Mouse (Mus musculus) left cerebral cortex, adult 11 months (tissue): ENCODE results near the gene Tbx21.

Experiments
- DNase-seq: peaks from one replicate; pipeline ENCODE4 v3.0.0; 2022; ENCODE audit warnings: low spot score

Tbx21 gene

GRCm38 (mm10) chr11:97114671-97115601 lies at the start of gene Tbx21:
TSS of gene Tbx21 (minus strand) at chr11:97115331.
- DNase-seq: no peak

- DNase-seq: no peak
Observed at GRCm38 (mm10) chr11:97160341-97160740, 45.2 kb upstream of the Tbx21 start.

GRCm38 (mm10) chr11:97156999-97157398 lies 41.9 kb upstream of the Tbx21 start:
- DNase-seq: no peak

GRCm38 (mm10) chr11:97152662-97153287 lies 37.6 kb upstream of the Tbx21 start:
- DNase-seq: no peak

GRCm38 (mm10) chr11:97152023-97152426 lies 36.9 kb upstream of the Tbx21 start:
- no peak for DNase-seq

GRCm38 (mm10) chr11:97151343-97151801 lies 36.2 kb upstream of the Tbx21 start, which contains the start of gene Tbkbp1:
TSS of gene Tbkbp1 (minus strand) at chr11:97151495.
- DNase-seq: no peak

- DNase-seq: peak; percentile 47
Observed at GRCm38 (mm10) chr11:97150411-97151330, 35.5 kb upstream of the Tbx21 start.

- no peak for DNase-seq
Observed at GRCm38 (mm10) chr11:97149995-97150410, 34.9 kb upstream of the Tbx21 start.

GRCm38 (mm10) chr11:97149026-97149425 lies 33.9 kb upstream of the Tbx21 start:
- DNase-seq: no peak

GRCm38 (mm10) chr11:97148591-97148990 lies 33.5 kb upstream of the Tbx21 start:
- DNase-seq: no peak

- DNase-seq: no peak
Observed at GRCm38 (mm10) chr11:97147333-97147732, 32.2 kb upstream of the Tbx21 start.

GRCm38 (mm10) chr11:97146724-97147123 lies 31.6 kb upstream of the Tbx21 start:
- DNase-seq: peak; percentile 58

GRCm38 (mm10) chr11:97145951-97146350 lies 30.8 kb upstream of the Tbx21 start:
- no peak for DNase-seq

GRCm38 (mm10) chr11:97145320-97145719 lies 30.2 kb upstream of the Tbx21 start:
- no peak for DNase-seq

- no peak for DNase-seq
Observed at GRCm38 (mm10) chr11:97143196-97143900, 28.2 kb upstream of the Tbx21 start.

GRCm38 (mm10) chr11:97142159-97142608 lies 27.1 kb upstream of the Tbx21 start:
- no peak for DNase-seq

GRCm38 (mm10) chr11:97140811-97141210 lies 25.7 kb upstream of the Tbx21 start:
- DNase-seq: no peak

- no peak for DNase-seq
Observed at GRCm38 (mm10) chr11:97139256-97139655, 24.1 kb upstream of the Tbx21 start.

- no peak for DNase-seq
Observed at GRCm38 (mm10) chr11:97138554-97139226, 23.6 kb upstream of the Tbx21 start.

GRCm38 (mm10) chr11:97133270-97133669 lies 18.1 kb upstream of the Tbx21 start:
- DNase-seq: no peak

- no peak for DNase-seq
Observed at GRCm38 (mm10) chr11:97132185-97132584, 17.1 kb upstream of the Tbx21 start.
